Mouse (Mus musculus) urinary bladder, postnatal 14 days (tissue): ENCODE data around the gene Synpo2.
A peak's percentile ranks its signal among the peaks of the same experiment; 100 is the strongest.

Experiments
- DNase-seq: peaks from one replicate; pipeline ENCODE4 v3.0.0; 2021; ENCODE audit warnings: low spot score

Synpo2 gene

DNA sequence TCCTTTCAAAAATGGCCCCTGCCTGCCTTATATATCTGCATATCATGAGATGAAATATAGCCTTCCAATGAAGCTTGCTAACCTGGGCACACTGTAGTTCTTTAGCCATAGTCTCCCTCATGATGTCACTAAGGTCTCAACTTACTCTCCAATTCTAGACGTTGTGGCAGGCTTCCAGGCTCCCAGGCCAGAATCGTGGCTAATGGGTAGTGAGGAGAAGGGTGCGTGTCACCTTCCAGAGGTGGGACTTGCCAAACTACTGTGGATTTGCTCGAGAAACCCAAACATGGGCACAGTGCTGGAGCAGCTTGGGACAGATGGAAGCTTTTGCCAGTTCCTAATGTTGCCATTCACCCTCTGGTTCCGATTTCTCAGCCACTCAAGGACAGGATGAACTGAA is 69.5 kb downstream of the Synpo2 start:
- no peak for DNase-seq

DNA sequence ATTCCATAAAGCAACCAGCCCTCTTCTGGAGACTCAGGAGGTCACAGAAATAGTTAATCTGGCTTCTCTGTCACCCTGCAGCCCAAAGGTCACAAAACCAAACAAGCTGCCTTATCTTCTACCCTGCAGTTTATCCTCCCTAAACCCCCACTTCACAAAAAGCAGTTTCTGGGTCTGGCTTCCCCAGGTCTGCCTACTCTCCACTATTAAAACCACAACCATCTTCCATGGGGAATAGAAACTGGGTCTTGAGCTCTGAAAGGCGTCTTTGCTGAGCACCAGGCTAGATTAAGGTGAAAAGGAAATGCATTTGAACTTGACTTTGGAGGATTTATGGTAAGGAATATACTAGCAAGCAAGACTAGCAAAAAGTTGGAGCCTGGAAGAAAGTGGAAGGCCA is 71.8 kb downstream of the Synpo2 start:
- DNase-seq, result no peak

DNA sequence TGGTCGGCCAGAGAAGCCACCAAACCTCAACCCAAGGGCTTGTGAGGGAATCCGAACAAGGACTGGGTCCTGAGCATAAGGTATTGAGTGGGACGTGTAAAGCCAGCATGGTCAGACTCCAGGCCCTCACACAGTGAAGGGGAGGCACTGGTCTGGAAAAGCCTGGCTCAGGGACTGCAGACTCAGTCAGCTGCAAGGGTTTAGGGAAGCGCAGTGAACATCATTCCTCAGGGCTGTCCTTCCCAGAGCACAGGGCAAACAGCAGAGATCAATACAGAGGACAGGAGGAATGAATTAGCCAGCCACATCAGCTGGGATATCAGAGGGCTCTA is 72.8 kb downstream of the Synpo2 start:
- DNase-seq, result no peak

DNA sequence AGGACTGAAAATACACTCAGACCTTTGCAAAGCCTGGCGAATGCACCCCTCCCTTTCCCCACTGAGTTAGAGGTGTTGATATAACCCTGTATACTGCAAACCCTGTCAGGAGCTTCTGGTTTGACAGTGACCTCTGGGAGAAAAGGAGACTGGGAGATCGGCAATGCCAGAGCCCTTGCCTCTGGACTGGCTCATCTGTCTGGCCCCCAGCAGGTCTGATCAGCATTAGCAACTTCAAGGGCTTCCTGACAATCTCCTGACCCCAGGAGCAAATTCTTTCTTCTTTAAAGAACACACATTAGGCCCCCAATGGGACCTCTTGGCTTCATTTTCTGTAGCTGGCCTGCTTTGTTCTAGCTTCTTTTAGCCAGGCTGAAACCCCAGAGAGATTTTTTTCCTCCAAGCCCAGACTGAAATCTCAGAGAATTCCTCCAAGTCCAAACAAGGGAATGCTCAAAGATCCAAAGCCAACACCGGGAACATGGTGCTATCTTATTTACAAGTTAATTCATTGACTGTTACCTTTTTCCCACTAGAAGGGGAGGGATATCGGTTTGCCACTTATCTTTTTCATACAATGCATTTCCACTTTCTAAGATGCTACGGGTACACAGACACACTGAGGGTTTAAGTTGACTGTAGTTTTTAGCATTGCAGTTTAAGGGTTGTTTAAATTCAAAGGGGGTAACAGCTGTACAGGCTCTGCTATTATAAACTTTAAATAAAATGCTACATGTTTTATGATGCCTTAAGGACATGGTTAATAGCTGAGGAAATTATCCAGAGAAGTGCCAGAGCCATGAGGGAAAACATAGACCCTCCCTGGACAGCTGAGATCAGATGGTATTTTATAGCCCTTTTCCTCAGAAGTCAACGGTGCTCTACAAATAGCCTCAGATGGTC is 73.4 kb downstream of the Synpo2 start:
- no peak for DNase-seq

DNA sequence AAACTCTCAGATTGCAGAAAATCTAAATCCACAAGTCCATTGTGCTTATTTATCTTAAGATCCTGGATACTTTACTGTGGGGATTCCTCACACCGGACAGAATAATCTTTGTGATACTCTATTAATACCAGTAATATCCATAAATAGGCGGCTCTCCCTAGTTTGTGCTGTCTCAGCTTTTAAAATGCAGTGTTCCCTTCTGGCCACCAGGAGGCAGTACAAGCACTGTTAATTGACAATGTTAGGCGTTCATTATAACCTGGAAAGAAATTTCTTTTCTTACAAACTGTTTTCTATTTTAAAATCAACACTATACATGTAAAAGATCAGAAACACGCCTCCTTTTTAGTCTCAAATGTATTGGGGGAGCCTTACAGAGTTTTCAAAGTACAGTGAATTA is 75.2 kb downstream of the Synpo2 start:
- DNase-seq, result peak; percentile 41

DNA sequence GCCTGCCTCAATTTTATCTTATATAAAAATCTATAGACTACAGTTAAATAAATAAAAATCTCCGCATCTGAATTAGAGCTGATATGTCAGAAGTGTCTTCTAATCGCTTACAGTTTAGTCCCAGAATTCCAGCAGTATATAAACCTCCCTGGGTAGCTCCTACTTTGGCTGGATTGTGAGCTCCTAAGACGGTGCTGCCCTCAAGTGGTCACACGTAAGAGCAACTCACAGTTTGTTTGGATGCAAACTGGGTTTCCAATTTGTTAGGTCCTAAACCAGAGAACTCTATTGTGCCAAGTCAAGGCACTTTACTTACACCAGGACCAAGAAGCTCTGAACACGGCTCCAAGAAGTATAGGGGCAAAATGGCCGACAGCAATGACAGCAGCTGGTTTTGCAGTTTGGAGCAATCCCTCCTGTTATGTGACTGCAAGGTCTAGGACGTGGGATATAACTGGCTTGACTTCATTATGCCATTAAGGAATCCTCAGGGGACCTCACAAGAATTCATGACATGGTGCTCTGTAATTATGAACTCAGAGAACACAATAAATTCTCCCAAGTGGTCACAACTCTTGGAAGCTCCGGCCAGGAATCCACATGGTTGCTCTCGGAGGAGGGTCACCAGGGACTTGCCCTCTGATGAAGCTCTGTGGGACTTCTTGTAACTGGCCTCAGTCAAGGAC is 76.7 kb downstream of the Synpo2 start:
- peak; percentile 69 for DNase-seq

DNA sequence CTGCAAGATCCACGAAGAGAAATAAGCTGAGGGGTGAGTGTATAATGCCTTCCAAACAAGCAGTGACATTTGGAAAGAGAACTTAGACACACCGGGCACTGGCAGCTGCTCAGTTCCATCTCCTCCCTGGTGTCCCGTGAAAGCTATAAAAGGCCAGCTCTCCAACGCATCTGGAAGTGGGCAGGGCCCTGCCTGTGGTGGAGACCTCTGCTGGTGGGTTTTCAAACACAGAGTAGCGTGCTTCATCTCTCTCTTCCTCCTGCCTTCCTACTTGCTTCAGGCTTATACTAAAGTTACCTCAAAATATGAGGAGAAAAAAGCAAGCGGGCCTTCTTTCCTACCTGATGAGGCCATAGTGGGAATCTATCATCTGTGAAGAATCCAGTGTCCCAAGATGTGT is 77.4 kb downstream of the Synpo2 start:
- peak; percentile 51 for DNase-seq

DNA sequence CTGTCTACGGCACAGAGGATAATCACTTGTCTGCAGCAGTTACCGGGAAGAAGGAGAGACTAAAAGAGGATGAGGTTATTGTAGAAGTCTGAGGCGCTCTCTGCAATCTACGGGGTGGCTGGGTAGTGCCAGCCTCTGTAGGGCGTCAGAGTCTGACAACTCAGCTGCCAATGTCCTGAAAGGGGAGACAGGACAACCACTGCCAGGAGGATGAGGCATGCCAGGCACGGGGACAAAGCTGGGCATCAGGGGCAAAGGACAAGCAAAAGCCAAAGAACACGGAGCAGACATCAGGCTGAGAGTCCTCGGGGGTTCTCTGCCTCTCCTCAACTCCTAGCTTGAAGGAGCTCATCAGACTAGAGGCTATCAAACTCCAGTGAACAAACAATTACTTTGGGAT is 82.6 kb downstream of the Synpo2 start:
- no peak for DNase-seq

DNA sequence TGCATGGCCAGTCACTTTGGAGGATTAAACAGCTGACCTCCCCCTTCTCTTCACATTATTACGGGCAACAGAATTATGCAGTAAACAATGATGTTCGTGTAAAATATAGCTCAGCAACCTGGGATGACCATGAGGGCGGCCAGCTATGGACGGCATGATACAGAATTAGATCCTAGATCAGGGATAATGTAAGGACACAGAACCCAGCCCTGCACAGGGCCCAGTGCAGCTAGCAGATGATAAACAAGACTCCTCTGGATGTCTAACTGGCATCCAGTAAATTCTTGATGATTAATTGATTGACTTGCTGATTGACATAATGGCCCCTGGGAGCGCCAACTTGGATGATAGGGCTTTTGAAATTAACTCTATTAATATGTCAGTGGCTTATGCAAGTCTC is 83.0 kb downstream of the Synpo2 start:
- no peak for DNase-seq

DNA sequence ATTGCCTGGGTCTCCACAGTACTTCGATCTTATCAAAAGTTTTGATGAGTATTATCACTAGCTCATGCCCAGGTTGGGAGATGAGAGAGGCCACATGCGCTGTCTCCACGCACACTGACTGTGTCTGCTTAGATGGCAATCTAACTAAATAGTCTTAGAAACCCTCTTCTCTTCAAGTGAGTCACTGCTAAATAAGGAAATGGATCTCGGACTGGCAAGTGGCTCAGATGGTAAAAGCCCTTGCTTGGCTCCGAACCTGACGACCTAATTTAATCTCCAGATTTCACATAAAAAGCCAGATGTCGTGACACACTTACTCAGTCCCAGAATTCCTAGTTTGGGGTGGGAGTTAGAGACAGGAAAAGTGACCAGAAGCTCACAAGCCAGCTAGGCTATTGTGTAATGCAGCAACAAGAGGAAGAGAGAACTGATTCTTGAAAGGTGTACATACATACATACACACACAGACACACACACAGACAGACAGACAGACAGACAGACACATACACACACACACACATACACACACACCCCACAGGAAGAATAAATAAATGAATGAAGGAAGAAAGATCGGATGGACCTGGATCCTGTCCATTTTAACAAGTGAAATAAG is 85.3 kb downstream of the Synpo2 start:
- no peak for DNase-seq

DNA sequence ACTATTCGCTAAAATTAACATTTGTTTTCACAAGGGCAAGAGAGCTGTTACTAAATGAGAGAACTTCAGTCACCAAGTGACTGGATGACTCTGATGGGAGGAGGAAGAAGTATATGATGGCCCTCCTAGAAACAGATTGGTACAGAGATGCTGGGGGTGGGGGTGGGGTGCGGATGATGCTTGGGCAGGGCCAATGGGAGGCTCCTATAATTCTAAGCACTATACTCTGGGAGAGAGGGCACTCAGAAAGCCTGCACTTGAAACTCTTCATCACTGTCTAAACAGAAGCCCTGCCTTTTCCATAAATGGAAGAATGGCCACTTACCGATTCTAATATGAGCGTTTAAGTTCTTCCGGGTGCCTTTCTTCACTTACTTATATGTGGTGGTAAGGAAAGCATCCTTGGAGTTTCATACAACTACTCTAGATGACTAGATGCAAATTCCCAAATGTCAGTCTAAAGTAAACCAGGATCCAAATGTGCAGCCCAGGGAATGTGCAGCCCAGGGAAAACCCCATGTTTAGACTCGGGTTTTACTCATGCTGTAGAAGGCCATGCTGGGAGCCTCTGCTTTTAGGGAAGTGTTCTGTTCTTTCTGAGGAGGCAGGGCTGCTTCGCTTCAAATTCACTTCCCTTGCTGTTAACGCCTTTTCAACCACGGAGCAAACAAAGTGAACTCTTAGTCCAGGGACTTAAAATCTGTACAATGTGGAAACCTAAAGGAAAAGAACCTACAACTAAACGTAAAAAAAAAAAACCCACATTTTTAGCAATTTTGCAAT is 86.4 kb downstream of the Synpo2 start:
- no peak for DNase-seq

DNA sequence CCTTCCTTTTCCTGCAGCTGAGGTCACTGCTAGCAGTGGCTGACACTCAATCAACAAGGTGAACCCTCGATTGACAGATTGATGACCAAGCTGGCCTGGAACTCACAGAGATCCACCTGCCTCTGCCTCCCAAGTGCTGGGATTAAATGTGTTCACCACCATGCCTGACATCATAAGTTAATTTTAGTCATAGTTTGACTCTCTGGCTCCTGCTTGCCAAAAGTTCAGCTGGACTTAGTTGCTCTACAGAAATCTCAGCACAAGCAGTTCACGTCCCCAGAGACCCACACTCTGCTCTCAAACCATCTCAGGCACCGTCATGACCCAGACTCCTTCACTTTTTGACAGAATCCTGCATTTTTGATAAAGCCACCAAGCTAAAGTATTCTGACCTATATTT is 87.3 kb downstream of the Synpo2 start:
- no peak for DNase-seq

DNA sequence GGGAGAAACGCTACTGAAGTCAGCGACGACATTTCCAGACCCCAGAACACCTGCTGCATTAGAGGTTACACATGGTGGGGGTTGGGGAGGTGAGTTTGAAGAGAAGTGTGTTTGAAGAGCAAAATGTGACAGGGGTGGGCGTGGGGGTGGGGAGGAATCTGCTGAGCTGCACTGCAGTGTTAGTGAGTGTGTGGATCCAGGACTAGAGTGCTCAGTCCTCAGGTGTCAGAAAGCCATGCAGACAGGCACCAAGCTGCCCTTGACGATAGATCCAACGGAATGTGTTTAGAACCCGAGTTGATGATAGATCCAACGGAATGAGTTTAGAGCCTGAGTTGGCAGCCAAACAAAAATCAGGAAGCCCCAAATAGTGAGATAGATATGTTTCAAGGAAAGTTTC is 89.4 kb downstream of the Synpo2 start:
- DNase-seq, result no peak

DNA sequence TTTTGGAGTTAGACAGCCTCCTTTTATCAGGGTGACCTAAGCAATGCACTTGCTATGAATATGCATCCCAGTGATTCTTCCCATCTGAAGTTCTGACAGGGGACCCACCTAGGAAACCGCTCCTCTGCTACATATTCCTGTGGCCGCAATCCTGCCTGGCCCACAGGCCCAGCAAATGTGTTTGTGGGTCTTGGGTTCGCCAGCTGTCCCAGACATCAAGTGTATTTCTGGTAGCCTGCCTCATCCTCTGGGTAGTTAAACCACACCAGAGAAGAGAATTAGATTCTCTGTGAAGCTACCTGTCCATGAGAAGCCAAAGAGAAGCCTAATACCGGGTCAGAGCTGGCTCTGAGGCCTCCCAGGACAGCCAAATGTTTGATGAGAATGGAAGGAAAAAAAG is 90.0 kb downstream of the Synpo2 start:
- DNase-seq, result no peak

DNA sequence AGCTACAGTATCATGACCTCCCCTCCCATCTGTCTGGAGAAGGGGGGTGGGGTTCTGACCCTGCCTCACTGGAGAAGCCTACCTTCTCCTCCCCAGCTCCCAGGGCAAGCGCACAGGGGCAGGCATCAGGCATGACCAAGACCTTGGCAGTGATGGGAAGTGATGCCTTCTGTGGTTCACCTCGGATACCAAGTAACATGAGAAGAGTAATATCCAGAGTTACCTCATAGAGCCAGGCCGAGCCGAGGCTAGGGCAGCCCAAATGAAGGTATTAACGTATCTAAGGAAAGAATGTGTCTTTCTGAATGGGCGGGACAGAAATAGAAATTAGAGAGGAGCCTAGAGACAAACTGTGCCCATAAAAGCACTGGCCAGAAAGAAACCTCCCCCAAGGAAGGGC is 92.5 kb downstream of the Synpo2 start:
- no peak for DNase-seq

DNA sequence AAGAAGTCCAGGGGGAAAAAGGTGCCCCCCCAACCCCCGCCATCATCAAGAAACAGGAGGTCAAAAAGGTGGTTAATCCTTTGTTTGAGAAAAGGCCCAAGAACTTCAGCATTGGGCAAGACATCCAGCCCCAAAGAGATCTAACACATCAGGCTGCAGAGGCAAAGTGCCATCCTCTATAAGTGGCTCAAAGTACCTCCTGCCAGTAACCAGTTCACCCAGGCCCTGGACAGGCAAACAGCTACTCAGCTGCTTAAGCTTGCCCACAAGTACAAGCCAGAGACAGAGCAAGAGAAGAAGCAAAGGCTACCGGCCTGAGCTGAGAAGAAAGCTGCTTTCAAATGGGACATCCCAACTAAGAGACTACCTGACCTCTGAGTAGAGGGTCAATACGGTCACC is 93.7 kb downstream of the Synpo2 start:
- DNase-seq, result no peak

DNA sequence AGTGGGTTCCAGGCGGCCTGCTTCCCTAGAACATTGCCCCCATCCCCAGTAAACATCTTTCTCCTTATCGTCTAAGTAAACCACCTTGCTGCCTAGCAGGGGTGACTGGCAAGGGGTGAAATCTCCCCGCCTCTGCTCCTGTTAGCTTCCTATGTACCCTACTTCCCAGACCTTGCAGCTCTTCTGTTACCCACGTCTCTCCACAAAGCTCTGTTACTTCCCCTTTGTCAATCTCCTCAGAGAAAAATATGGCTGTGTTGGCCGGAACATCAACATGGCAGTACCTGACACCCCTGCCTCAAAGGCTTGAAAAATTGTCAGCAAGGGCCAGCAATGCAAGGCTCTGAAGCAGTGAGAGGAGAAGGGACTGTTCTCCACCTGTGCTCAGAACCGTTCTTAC is 94.9 kb downstream of the Synpo2 start:
- no peak for DNase-seq

DNA sequence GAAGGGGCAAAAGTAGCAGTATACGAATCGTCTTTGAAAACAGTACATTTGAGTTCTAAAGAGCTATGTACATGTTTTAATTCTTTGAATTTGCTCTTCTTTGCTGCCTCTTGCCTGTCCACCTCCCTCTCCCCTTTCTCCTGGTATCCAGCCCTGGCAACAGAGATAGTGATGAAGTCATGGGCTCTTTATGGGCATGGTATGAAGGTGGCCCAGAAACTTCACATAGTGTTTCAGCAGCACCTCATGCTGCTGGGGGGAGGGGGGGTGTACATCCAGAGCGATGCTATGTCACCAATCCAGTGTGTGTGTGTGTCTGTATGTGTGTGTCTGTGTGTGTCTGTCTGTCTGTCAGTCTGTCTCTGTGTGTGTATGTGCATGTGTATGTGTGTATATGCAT is 95.8 kb downstream of the Synpo2 start:
- DNase-seq, result no peak

DNA sequence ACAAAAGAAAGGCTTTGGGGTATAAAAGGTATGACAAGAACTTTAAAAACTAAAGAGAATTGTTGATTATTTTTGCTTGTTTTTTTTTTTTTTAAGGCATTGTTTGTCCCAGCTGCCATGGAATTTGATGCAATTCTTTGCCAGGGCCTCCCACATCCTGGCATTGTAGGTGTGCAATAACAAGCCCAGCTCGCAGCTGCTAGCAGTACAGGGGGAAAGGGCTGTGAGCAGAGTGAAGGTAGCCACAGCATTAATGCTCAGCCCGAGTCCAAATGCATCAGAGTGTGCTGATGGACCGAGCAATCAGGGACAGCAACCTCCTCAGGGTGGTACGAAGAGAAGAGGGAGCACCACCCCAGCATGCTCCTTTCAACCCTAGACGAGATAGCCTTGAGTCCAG is 96.3 kb downstream of the Synpo2 start:
- no peak for DNase-seq

DNA sequence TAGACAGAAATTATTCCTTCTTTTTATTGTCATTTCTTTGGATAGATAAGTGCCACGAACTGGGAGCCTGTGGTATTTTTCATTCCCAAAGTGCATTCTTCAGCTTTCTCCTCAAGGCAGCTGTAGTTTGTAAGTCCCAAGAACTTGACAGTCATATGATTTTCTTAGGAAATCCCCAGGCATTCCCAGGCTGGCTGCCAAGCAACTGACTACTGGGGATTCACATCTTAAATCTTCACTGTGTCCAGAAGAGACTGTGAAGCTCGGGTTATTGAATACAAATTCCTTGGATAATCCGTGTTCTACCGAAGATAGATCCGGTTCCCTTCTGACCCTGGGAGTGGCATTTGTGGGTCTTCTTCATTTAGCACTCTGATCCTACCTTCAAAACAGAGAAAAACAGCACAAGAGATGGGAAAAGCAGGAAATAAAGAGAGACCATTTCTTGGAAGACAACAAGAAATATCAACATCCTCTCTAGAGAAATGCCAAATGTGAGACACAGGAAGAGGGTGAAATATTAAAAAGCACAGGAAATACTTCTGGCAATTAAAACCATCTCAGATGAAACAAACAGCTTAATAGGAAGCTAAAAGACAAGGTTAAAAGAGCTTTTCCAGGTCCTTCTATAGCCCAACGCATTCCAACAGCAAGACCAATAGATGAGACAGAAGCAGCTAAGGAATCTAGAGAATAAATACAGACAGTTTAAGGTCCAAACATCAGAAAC is 97.5 kb downstream of the Synpo2 start:
- peak; percentile 89 for DNase-seq

DNA sequence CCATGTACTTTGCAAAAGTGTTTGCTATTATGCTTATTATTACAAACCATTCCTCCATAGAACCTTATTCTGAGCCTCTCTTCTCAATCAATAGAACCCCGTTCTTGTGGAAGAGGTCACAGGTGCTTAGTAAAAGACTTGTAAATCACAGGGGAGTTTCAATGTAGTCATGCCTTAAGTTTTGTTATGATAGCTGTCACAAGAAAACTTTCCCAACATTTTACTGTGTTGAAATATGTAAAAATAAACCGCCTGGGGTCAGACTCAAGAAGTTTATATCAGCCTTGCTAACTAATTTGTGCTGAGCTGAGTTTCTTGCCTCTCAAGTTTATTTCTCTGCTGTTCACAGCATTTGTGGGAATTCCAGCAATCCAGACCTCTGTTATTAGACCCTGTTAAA is 103.8 kb downstream of the Synpo2 start:
- no peak for DNase-seq
